Mouse (Mus musculus): ENCODE measurements at regions not wholly inside any gene's neighbourhood (a gene's known extent, or its start where the extent isn't known, plus 50 kb on each side); places are given as distances from the start of the nearest gene placed in this dataset.

DNA sequence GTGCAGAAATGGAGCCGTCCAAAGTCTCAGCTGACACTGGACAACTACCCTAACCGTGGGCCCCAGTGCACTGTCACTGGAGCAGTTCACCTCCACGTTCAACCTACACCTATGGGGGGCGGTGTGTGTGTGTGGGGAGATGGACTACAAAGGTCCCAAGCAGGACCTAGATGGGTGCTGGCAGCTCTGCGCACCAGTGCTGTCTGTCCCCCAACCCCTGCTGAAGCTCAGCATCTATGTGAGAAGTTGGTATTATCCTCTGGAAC lies 117.7 kb upstream of the Lhx1 start:
- no peak for ATAC-seq (replicated peaks; ENCODE audit: low read depth, poor library complexity, severe bottlenecking)

GRCm38 (mm10) chr11:84642300-84643106 lies 117.2 kb upstream of the Lhx1 start:
- ATAC-seq (replicated peaks; ENCODE audit: low read depth, poor library complexity, severe bottlenecking): no peak

DNA sequence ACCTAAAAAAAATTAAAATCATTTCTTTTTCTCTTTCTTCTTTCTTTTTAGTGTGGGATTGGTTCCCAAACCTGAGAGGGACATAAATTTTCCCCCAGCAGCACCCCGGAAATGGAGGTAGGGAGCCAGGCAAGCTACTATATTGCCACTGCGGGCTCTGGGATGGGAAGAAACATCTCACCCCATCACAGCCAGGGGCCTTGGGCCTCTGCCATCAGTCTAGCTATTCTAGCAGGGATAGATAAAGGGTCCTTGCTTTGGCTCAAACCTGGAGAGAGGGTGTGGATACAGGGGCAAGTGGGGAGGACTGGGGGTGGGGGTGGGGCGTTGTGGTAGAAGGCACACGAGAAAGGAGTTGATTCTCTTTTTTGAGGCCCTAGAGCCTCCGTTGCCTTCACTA lies 116.3 kb upstream of the Lhx1 start:
- no peak for ATAC-seq (replicated peaks; ENCODE audit: low read depth, poor library complexity, severe bottlenecking)

DNA sequence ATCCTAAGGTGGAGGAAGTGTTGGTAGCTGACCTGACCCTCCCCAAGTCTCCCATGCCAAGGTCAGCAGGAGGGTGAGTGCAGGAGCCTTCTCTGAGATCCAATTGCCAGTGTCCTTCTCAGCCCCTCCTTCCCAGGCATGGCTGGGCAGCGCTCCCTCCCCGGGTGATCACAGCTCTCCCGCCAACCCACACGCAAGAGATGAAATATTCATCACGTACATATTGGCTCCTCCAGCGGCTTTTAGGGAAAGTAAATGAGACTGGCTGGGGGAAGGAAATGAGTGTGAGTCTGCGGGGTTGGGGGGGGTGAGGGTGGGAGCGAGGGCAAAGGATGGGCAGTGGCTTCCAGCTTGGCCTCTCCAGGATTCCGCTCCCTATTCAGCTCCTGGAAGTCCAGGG lies 113.0 kb upstream of the Lhx1 start:
- no peak for ATAC-seq (replicated peaks; ENCODE audit: low read depth, poor library complexity, severe bottlenecking)

DNA sequence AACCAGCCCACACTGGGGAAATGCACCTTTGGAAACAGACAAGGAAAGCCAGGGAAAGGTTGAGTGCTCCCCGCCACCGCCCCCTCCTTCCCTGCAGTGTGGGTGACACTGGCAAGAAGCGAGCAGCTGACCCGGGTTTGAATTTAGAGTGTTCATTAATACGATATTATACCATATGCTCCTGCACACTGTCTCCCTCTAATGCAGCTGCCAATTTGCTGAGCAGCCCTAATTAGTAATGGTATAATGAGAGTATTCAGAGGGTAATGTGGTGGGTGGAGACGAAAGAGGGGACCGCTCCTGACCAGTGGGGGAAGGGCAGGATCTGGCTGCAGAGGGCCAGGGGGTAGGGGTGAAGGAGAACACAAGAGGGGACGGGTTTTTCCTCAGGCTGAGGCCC lies 111.9 kb upstream of the Lhx1 start:
- ATAC-seq (replicated peaks; ENCODE audit: low read depth, poor library complexity, severe bottlenecking): no peak

- ATAC-seq (replicated peaks; ENCODE audit: low read depth, poor library complexity, severe bottlenecking): no peak
Observed at GRCm38 (mm10) chr11:84634990-84635389, 109.7 kb upstream of the Lhx1 start.

- no peak for ATAC-seq (replicated peaks; ENCODE audit: low read depth, poor library complexity, severe bottlenecking)
Observed at GRCm38 (mm10) chr11:84633300-84633699, 108.0 kb upstream of the Lhx1 start.

DNA sequence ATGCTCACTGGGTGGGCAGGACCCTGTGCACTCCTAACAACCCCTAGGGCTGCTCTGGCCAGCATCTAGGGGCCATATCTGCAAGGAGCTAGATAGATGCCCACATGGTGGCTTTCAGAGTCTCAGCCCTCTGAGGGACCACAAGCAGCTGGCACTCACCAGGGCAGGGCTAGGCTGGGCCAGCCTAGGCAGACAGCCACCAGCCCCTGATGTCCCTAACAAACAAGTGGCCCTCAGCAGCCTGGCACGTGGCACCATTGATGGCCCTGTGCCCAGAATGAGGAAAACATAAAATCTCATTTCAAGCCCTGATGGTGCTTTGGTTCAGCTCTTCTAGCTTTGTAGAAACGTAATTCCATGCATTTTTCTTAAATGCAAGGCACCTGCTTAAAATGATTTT lies 102.8 kb upstream of the Lhx1 start:
- no peak for ATAC-seq (replicated peaks; ENCODE audit: low read depth, poor library complexity, severe bottlenecking)

DNA sequence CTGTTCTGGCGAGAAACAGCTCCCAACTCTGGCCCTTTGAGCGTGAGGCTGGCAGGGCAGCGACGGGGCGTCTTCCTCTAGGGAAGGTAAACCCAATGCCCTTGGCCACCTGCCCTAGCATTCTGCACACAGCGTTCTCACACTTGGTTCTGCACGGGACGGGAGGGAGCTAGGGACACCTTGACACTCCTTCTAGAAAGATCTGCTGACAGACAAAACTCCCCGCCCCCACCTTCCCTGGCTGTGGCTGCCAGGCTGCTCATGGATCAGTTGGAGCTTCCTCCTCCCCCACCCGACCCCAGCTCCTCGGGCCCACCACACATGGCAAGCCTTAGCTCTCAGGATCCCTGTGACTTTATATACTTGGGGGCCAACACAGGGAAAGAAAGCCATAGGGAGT lies 102.3 kb upstream of the Lhx1 start:
- ATAC-seq (replicated peaks; ENCODE audit: low read depth, poor library complexity, severe bottlenecking): no peak

DNA sequence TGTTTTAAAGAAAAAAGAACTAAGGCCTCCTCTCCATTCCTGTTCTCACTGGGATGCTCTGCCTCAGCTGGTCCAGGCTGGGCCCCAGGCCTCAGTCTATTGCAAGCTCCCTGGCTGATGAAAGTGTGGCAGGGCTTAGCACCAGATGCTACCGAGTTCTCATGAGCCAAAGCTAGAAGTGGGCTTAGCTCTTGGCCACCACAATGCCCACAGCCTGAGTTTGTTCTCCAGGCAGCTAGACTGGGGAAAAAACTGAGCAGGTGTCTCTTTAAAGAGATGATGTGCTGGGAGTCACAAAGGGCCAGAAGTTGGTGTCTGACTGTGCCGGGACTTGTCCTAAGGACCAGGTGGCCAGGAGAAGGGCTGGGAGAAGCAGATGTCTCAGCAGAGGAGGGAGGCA lies 101.9 kb upstream of the Lhx1 start:
- ATAC-seq (replicated peaks; ENCODE audit: low read depth, poor library complexity, severe bottlenecking): no peak

GRCm38 (mm10) chr11:84624100-84624499 lies 98.8 kb upstream of the Lhx1 start:
- no peak for ATAC-seq (replicated peaks; ENCODE audit: low read depth, poor library complexity, severe bottlenecking)

- ATAC-seq (replicated peaks; ENCODE audit: low read depth, poor library complexity, severe bottlenecking): peak; percentile 65
Observed at GRCm38 (mm10) chr11:84619713-84620112, 94.4 kb upstream of the Lhx1 start.

DNA sequence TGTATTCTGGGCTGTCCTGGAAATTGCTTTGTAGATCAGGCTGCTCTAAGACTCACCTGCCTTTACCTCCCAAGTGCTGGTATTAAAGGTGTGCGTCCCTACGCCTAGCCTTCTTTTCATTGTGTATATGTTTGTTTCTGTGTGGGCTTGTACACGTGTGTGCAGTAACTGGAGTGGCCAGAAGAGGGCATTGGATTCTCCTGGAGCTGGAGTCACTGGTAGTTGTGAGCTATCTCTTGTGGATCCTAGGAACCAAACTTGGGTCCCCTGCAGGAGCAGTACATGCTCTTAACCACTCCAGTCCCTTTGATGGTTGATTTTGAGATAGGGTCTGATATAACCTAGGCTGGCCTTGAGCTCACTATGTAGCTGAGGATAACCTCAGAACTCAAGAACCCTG lies 93.2 kb upstream of the Lhx1 start:
- ATAC-seq (replicated peaks; ENCODE audit: low read depth, poor library complexity, severe bottlenecking): no peak

- peak; percentile 62 for ATAC-seq (replicated peaks; ENCODE audit: low read depth, poor library complexity, severe bottlenecking)
Observed at GRCm38 (mm10) chr11:84612982-84613720, 87.8 kb upstream of the Lhx1 start.

DNA sequence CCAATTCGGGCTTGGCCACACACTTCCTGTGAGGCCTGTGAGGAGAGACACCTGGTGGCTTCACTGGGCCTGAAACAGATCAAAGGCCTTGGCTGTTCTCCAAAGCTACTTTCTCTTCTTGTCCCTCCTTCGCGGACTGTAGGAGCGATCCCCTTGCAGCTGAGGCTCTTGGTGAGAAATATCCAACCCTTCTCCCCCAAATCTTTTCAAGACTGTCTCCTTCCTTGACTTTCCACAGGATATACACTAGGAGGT lies 86.2 kb upstream of the Lhx1 start:
- no peak for ATAC-seq (replicated peaks; ENCODE audit: low read depth, poor library complexity, severe bottlenecking)

GRCm38 (mm10) chr11:84610774-84611624 lies 85.7 kb upstream of the Lhx1 start:
- ATAC-seq (replicated peaks; ENCODE audit: low read depth, poor library complexity, severe bottlenecking): no peak

GRCm38 (mm10) chr11:84604781-84605180 lies 79.4 kb upstream of the Lhx1 start:
- no peak for ATAC-seq (replicated peaks; ENCODE audit: low read depth, poor library complexity, severe bottlenecking)

DNA sequence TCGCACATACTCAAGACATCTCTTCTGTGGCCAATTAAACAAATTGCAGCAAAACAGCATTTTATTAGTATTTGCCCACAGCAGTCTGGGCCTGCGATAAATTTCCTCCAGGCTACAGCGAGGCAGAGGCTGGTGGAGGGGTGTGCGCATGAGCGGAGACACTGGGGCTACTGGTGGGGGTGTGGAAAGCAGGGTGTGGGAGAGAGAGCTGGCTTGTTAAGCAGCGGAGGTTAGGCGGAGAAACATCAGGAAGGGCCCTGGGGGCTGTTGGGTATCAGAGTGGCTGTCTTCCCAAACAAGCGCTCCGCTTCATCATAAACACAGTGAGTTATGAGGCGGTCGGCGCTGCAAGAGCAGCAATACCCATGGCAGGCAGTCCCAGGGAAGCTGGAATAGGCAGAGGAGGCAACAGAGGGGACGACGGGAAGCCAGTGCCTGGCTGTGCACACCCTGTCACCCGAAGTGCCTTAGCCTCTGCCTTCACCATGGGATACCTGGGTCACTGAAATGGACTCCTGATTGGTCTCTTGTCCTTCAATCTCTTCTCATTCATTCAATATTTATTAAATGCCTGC lies 74.0 kb upstream of the Lhx1 start:
- ATAC-seq (replicated peaks; ENCODE audit: low read depth, poor library complexity, severe bottlenecking): no peak

DNA sequence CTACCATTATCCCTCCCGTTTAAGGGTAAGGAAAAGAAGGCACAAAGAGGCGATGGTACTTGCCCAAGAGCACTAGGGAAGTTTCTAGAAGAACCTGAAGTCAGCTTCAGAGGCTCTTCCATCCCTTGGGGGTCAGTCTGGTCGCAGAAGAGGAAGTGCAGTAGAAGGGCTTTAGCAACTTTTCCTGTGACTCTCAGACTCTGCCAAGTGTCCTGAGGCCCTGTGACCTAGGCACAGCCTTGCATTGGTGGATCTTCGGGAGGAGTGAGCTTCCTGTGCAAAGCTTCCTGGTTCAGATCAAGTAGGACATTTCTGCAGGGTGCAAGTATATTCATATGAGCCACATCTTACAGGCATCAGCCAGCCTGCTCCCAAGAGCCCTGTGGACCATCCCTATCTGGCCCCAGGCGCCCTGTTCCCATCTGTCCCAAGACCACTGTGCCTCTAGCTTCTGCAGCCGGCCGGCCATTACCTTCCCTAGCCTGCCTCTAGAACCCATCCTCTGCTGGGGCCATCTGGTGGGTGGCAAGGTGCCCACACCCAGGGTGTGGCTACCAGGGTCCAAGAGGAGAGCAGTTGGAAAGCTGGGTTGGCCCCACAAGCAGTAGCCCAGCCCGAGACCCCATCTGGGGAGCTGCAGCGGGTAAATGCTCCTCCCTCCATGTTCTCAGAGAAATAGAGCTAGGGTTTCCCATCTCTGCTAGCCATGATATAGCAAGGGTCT lies 72.4 kb upstream of the Lhx1 start:
- ATAC-seq (replicated peaks; ENCODE audit: low read depth, poor library complexity, severe bottlenecking): no peak

- ATAC-seq (replicated peaks; ENCODE audit: low read depth, poor library complexity, severe bottlenecking): no peak
Observed at GRCm38 (mm10) chr11:84592715-84593339, 67.5 kb upstream of the Lhx1 start.

All from common myeloid progenitor, adult 5-6 weeks (primary cell).